Mouse (Mus musculus): Measurements from ENCODE around the gene Hmces. TPM values are rescaled to one million over a fixed set of nuclear protein-coding genes. Genes with fewer than 3 reads are reported as not detected.

Gene Hmces
- total and polyA plus RNA-seq, 2 experiments from 2014 or later, result 25.7 to 45.2 TPM

DNA sequence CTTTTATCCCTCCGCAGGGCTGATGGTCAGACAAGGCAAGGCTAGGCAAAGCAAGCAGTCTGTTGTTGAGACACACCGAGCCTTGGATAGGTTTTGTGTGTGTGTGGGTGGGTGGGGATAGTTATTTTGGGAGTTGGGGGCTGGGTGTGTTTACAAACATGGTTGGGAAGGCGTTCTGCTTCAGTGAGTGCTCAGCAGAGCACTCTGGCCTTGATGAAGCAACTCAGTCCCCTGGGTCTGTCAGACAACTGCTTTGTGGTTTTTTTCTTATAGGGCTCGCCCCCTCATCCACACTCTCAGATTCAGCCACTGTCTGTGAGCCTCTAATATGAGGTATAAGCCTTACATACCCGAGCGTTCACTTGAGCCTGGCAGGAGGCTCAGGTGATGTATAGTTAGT is 2.2 kb upstream of the Hmces start:
- 90% methylated on average over 6 of the region's 6 CpGs for WGBS
- ATAC-seq (no peak), DNase-seq (no peak)
- Histone ChIP-seq H3K36me3 (ENCODE audit: insufficient read depth) (peaks cover 60% of the 10 kb centered on the region), H3K4me1 (ENCODE audit: insufficient read depth) (0 out of 2 replicates have a peak, but pooled peaks cover 9% of the 10 kb centered on the region), H3K4me2 (ENCODE audit: low read depth) (no peak overlapping the region), H3K27me3 (ENCODE audit: insufficient read depth, low read length) (no peaks in the 10 kb centered on the region), H3K27ac (ENCODE audit: low read depth, low read length) (no peak overlapping the region), H3K4me3 (ENCODE audit: low read depth, low read length) (no peak overlapping the region), H3K9me3 (ENCODE audit: low read length) (no peaks in the 10 kb centered on the region), H3K9ac (no peak overlapping the region)
- TF ChIP-seq CTCF (IDR thresholded peaks at IDR 0.05; ENCODE audit: low read depth), result no peak

DNA sequence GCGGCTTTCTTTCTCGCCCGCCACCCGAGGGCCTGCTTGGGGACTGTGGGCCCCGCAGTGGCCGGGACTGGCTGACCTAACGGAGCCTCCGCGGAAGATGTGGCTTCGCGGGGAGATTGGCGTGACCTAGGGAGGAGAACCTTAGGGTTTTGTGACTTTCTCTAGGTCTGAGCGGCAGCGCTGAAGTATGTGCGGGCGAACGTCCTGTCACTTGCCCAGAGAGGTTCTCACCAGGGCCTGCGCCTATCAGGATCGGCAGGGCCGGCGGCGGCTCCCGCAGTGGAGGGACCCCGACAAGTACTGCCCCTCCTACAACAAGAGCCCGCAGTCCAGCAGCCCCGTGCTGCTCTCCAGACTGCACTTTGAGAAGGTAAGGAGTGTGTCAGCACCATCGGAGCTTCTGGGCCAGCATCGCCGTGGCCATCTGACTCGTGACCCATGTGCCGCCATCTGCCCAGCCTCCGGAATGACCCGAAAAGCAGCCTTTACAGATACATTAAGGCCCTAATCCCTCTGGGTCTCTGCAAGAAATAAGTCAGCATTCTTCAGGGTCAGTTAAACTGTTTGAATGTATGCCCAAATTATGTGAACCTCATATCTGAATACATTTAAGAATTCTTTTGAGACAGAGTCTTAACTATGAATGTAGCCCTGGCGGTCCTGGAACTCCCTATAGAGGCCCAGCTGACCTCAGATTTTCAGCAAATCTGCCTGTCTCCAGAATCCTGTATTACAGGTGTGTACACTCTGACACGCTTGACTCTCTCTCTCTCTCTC is 779 bp downstream of the Hmces start:
- Histone ChIP-seq H3K4me1 (ENCODE audit: insufficient read depth) (0 out of 2 replicates have a peak, but pooled peaks cover 9% of the 10 kb centered on the region), H3K4me2 (ENCODE audit: low read depth) (peak overlapping the region; percentile 93), H3K27ac (ENCODE audit: low read depth, low read length) (peak overlapping the region; percentile 78), H3K9me3 (ENCODE audit: low read length) (no peaks in the 10 kb centered on the region), H3K9ac (peak overlapping the region; percentile 89), H3K36me3 (ENCODE audit: insufficient read depth) (peaks cover 54% of the 10 kb centered on the region), H3K27me3 (ENCODE audit: insufficient read depth, low read length) (no peaks in the 10 kb centered on the region), H3K4me3 (ENCODE audit: low read depth, low read length) (peak overlapping the region; percentile 90)
- WGBS, result 5% methylated on average over 35 of the region's 35 CpGs
- no peak for DNase-seq
- TF ChIP-seq CTCF (IDR thresholded peaks at IDR 0.05; ENCODE audit: low read depth), result no peak
- ATAC-seq, result peak; percentile 60

DNA sequence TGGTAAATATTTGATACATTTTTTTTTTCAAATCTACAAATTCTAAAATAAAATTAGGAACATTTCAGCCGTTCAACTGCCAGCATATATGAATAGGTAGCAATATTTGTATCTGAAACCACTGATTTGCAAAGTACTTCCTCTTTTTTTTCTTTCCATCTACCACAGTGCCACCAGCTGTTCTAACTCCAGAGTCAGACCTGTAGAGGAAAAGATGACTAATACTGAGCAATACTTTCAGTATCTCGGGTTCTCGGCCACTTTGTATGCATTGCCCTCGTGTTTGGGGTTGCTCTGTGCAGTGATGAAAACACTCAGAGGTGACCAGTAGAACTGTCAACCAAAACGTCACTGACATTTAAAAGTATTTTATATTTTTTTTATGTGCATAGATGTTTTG is 2.2 kb downstream of the Hmces start:
- no peak overlapping the region for H3K27ac ChIP-seq (ENCODE audit: low read depth, low read length)
- peaks cover 51% of the 10 kb centered on the region for H3K36me3 ChIP-seq (ENCODE audit: insufficient read depth)
- no peak overlapping the region for H3K9ac ChIP-seq
- no peaks in the 10 kb centered on the region for H3K27me3 ChIP-seq (ENCODE audit: insufficient read depth, low read length)
- TF ChIP-seq CTCF (IDR thresholded peaks at IDR 0.05; ENCODE audit: low read depth), result no peak
- 88% methylated on average over 5 of the region's 5 CpGs for WGBS
- no peaks in the 10 kb centered on the region for H3K9me3 ChIP-seq (ENCODE audit: low read length)
- H3K4me3 ChIP-seq (ENCODE audit: low read depth, low read length), result no peak overlapping the region
- H3K4me2 ChIP-seq (ENCODE audit: low read depth), result no peak overlapping the region
- no peak for DNase-seq
- H3K4me1 ChIP-seq (ENCODE audit: insufficient read depth), result 0 out of 2 replicates have a peak, but pooled peaks cover 9% of the 10 kb centered on the region
- no peak for ATAC-seq

DNA sequence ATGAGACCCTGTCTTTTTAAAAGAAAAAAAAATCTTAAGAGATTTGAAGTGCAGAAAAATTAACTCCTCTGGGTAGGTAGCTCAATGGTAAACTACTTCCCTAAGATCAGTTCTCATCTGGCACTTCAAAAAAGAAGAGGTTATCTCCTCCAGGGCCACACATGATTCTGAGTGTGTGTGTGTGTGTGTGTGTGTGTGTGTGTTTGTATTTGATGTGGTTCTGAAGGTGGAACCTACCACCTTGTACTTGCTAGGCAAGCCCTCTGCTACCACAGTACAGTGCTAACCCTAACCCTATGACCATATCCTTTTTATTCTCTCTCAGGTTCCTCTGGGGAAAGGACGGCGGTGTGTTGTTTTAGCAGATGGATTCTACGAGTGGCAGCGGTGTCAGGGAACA is 7.5 kb downstream of the Hmces start:
- no peaks in the 10 kb centered on the region for H3K9me3 ChIP-seq (ENCODE audit: low read length)
- DNase-seq (no peak), ATAC-seq (no peak)
- H3K9ac ChIP-seq, result no peak overlapping the region
- WGBS, result 97% methylated on average over 4 of the region's 4 CpGs
- H3K4me3 ChIP-seq (ENCODE audit: low read depth, low read length), result no peak overlapping the region
- peaks cover 63% of the 10 kb centered on the region for H3K36me3 ChIP-seq (ENCODE audit: insufficient read depth)
- H3K4me2 ChIP-seq (ENCODE audit: low read depth), result no peak overlapping the region
- H3K4me1 ChIP-seq (ENCODE audit: insufficient read depth), result no peaks in the 10 kb centered on the region
- TF ChIP-seq CTCF (IDR thresholded peaks at IDR 0.05; ENCODE audit: low read depth), result no peak
- no peak overlapping the region for H3K27ac ChIP-seq (ENCODE audit: low read depth, low read length)
- H3K27me3 ChIP-seq (ENCODE audit: insufficient read depth, low read length), result no peaks in the 10 kb centered on the region

DNA sequence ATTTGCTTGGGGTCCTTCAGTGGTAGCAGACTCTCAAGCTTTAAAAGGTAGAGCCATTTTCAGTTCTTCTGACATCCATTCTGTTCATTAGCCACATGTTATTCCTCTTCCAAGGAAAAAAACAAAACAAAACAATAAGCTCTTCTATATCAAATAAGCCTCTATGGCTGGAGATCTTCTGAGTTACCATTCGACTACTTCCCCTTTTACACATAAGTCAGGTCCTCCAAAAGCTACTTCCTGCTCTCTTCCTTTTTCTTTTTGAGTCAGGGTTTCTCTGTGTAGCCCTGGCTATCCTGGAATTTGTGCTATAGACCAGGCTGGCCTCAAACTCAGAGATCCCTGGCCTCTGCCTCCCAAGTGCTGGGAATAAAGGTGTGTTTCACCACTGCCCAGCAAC is 9.9 kb downstream of the Hmces start:
- no peak for ATAC-seq
- Histone ChIP-seq H3K4me2 (ENCODE audit: low read depth) (no peak overlapping the region), H3K4me1 (ENCODE audit: insufficient read depth) (no peaks in the 10 kb centered on the region), H3K9me3 (ENCODE audit: low read length) (no peaks in the 10 kb centered on the region), H3K9ac (no peak overlapping the region), H3K27me3 (ENCODE audit: insufficient read depth, low read length) (no peaks in the 10 kb centered on the region), H3K36me3 (ENCODE audit: insufficient read depth) (peaks cover 58% of the 10 kb centered on the region), H3K4me3 (ENCODE audit: low read depth, low read length) (no peak overlapping the region), H3K27ac (ENCODE audit: low read depth, low read length) (no peak overlapping the region)
- no peak for DNase-seq
- no peak for TF ChIP-seq CTCF (IDR thresholded peaks at IDR 0.05; ENCODE audit: low read depth)
- 86% methylated on average over 1 of the region's 1 CpGs for WGBS

- Histone ChIP-seq H3K4me3 (ENCODE audit: low read depth, low read length) (no peak overlapping the region), H3K9me3 (ENCODE audit: low read length) (no peaks in the 10 kb centered on the region), H3K27me3 (ENCODE audit: insufficient read depth, low read length) (no peaks in the 10 kb centered on the region), H3K4me2 (ENCODE audit: low read depth) (no peak overlapping the region), H3K9ac (no peak overlapping the region), H3K27ac (ENCODE audit: low read depth, low read length) (no peak overlapping the region), H3K4me1 (ENCODE audit: insufficient read depth) (no peaks in the 10 kb centered on the region), H3K36me3 (ENCODE audit: insufficient read depth) (peaks cover 44% of the 10 kb centered on the region)
- ATAC-seq (no peak), DNase-seq (no peak)
- 93% methylated on average over 5 of the region's 5 CpGs for WGBS
- TF ChIP-seq CTCF (IDR thresholded peaks at IDR 0.05; ENCODE audit: low read depth), result no peak
Observed at GRCm38 (mm10) chr6:87935037-87935436, 21.3 kb downstream of the Hmces start.

DNA sequence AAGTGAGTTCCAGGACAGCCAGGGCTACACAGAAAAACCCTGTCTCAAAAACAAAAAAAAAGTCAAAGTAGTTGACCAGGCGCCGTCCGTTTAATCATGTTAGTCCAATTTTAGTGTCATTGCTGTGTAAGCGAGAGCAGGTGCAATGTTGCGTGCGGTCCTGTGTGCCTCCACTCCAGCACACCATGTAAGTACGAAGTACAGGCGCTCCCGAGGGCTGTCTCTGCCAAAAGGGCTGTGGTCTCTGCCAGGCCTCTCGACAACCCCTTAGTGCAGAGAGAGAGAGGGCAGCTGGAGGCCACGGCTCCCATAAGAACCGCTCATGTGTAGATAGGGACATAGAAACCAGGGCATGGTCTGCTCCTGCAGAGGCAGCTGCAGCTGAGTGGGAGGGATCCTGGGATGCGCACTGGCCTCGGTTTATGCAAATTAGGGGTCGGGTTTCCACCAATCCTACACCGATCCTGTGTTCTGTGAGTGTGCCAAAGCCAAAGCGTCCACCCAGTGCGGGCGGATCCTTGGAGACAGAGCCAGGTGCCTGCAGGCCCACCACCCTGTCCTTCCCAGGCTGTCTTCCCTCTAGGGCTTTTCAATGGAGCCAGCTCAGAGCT is 23.5 kb downstream of the Hmces start:
- H3K9me3 ChIP-seq (ENCODE audit: low read length), result no peaks in the 10 kb centered on the region
- H3K9ac ChIP-seq, result no peak overlapping the region
- 36% methylated on average over 19 of the region's 19 CpGs for WGBS
- DNase-seq (peak; percentile 32), ATAC-seq (peak; percentile 84)
- H3K27ac ChIP-seq (ENCODE audit: low read depth, low read length), result no peak overlapping the region
- H3K27me3 ChIP-seq (ENCODE audit: insufficient read depth, low read length), result no peaks in the 10 kb centered on the region
- TF ChIP-seq CTCF (IDR thresholded peaks at IDR 0.05; ENCODE audit: low read depth), result no peak
- H3K4me2 ChIP-seq (ENCODE audit: low read depth), result no peak overlapping the region
- no peaks in the 10 kb centered on the region for H3K4me1 ChIP-seq (ENCODE audit: insufficient read depth)
- H3K4me3 ChIP-seq (ENCODE audit: low read depth, low read length), result no peak overlapping the region
- H3K36me3 ChIP-seq (ENCODE audit: insufficient read depth), result peaks cover 45% of the 10 kb centered on the region
